Mouse (Mus musculus) left cerebral cortex, adult 2 months (tissue): ENCODE measurements at regions not wholly inside any gene's neighbourhood (a gene's known extent, or its start where the extent isn't known, plus 50 kb on each side); places are given as distances from the start of the nearest gene placed in this dataset.

ENCODE experiments used
- DNase-seq, 2 experiments: peaks; one replicate each; pipeline ENCODE4 v3.0.0; 2021 to 2022; ENCODE audit warnings: low spot score in 2 of 2, mixed read lengths in 1 of 2; ENCODE audit errors: extremely low spot score in 1 of 2
- H3K27ac ChIP-seq: fragments of 200-600 bp; 2 replicates; pipeline ENCODE4 v1.8.1; 2022
- H3K4me3 ChIP-seq: fragments of 200-600 bp; 2 replicates; pipeline ENCODE4 v1.8.1; 2022
- CTCF ChIP-seq: fragments of 200-600 bp; IDR thresholded peaks from 2 replicates; pipeline ENCODE4 v1.8.1; 2022; ENCODE audit warnings: antibody characterized with exemption, mild to moderate bottlenecking, moderate library complexity
- intact Hi-C: fragments of 180-260 bp; cut with DNase I; formaldehyde crosslinking; loops from one replicate; pipeline ENCODE4 v1.15.1; 2025

DNA sequence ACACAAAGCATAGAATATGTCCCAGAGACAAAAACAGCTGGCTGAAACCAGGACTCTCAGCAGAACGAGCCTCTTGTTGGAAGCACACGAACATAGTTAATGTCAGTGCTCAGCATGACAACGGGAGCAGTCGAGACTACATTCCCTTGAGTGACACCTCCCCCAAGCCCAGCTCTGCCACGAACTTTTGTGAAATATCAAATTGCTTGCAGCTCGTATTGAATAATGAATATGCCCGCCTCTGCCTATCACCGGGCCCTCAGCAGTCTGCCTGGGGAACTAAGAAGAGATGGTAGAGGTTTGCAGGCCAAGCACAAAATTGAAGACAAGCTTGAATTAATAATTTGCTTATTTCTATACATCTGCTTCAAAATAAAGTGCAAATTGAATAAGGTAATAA is 177.2 kb upstream of the Hnrnpa3 start:
- no peak overlapping the region for H3K4me3 ChIP-seq
- no peak overlapping the region for H3K27ac ChIP-seq
- DNase-seq: no peak
- no peak for TF ChIP-seq CTCF
- intact Hi-C loops: no loop called here

DNA sequence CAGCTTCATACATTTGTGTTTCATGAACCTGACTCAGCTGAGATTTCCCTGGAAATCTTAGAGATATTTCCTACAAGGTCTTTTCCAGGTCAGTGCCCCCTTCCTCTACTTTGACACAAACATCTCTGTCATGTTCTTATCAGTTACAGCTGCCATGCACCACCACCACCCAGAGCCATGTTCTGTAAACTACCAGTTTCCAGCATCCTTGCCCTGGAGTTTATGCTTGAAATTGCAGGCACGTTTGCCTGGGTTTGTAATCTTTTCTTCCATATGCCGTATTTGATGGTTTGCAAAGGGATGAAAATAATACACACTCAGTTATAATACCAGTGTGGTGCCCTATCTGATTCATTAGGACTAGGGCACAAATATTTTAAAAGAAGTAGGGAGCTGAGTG is 176.6 kb upstream of the Hnrnpa3 start:
- H3K27ac ChIP-seq: no peak overlapping the region
- no peak; the same call in 1 of the 2 replicates for TF ChIP-seq CTCF
- intact Hi-C loops: no loop called here

DNA sequence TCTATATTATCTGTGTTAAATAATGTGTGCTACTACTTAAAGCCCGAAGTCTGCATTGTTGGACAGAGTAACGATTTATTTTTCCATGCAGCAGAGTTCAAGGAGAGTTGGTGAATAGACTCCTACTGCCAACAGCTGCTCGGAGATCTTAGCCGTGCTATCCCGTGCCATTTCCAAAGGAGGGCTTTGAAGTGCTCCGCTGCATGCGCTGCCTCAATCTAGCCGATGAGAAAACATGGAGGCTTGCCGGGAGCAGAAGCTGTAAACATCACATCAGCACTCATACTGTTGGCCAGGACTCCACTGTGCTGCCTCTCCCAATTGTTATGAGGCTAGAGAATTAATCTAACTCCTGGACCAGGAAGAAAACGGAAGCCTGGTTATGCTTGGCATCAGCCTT is 174.1 kb upstream of the Hnrnpa3 start:
- Histone ChIP-seq H3K27ac (no peak overlapping the region), H3K4me3 (no peak overlapping the region)
- no peak for DNase-seq
- intact Hi-C loops: no loop called here
- no peak for TF ChIP-seq CTCF

More for the DNA sequence above, 176.6 kb upstream of the Hnrnpa3 start:
- no peak for DNase-seq
- H3K4me3 ChIP-seq: no peak overlapping the region

DNA sequence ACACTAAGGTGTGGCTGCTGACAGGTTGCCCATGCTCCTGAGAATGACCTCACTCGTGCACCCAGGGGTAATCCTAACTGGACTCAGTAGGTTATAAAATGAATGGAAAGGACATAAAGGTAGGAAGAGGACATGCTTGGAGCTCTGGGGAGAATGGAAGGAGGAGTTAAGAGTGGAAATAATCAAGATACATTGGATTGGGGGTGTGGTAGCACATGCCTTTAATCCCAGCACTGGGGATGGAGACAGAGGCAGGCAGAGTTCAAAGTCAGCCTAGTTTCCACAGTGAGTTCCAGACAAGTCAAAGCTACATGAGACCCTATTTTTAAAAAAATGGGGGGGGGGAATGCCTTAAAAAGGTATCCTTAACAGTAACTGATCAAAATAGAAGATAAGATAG is 167.9 kb upstream of the Hnrnpa3 start:
- no peak for DNase-seq
- TF ChIP-seq CTCF: no peak
- H3K4me3 ChIP-seq: no peak overlapping the region
- no peak overlapping the region for H3K27ac ChIP-seq
- intact Hi-C loops: no loop called here

DNA sequence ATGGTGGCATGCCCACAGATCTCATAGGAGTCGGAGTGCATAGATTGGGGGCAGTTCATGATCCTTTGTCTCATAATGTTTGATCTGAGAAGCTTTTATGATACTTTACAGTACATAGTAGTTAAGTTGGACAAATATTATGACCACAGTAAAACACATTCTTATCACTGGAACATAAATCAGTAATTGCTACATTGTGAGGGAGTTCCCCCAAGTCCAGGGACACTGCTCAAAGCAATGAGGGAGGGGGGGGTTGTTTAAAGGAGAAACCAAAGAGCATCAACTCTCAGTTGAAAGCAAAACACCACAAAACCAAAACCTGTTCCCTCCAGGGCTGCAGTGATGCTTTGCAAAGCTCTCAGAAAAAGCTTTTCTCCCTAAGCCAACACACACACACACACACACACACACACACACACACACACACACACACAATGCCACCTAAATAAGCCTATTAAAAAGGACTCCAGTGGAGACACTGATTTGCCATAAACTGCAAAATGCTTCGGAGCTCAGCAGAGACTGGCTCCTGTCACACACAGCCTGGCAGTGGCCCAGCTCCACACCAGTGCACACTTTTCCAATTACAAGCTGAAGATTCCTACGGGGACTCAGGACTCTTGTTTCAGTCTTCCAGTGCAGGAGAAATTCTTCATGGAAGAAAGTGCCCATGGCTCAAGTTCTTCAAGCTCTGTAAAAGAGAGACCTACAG is 167.1 kb upstream of the Hnrnpa3 start:
- Histone ChIP-seq H3K4me3 (no peak overlapping the region), H3K27ac (no peak overlapping the region)
- intact Hi-C loops: no loop called here
- TF ChIP-seq CTCF: no peak
- no peak for DNase-seq

DNA sequence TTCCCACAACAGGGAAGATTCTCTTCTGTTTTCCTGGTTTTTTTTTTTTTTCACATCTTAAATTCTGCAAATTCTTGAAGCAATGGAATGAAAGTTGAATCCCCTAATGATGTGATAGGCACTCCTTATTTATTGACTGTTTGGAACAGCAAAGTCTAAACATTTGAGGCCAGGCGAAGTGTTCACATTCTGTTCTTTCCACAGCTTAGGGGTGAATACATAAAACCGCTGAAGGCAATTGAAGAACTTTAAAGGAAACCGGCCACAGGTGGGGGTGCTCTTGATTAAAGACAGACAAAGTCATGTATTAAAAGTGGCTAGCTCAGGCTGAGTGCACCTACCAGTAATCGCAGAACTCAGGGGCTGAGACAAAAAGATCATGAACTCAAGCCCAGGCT is 166.6 kb upstream of the Hnrnpa3 start:
- DNase-seq: no peak
- TF ChIP-seq CTCF: no peak
- no peak overlapping the region for H3K27ac ChIP-seq
- no peak overlapping the region for H3K4me3 ChIP-seq
- intact Hi-C loops: no loop called here

DNA sequence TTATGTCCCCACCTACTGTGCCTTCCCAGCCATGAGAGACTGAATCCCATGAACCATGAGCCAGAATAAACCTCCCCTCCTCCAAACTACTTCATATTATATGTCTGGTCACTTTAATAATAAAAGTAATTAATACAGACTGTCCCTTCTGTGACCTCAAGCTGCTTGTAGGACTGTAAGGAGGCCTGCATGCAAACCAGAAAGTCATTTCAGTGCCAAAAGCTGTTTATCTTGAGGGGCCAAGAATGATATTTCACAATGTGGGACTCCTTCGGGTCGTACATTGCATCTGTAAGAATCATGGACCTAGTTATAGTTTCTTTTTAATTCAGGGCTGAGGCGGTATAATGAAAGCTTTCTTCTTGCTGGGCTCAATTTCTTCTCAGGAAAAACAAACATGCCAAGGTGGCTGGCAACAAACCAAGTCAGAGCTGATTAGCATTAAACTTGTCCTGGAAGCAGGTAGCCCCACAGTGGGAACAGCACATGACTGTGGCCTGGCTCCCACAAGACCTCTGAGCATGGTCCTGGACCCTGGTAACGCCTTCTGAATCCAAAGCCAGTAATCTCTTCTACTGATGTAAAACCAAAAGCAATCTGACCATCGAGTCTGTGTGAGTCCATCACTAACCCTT is 162.3 kb upstream of the Hnrnpa3 start:
- no peak overlapping the region for H3K27ac ChIP-seq
- no peak for DNase-seq
- TF ChIP-seq CTCF: no peak
- no peak overlapping the region for H3K4me3 ChIP-seq
- intact Hi-C loops: no loop called here

DNA sequence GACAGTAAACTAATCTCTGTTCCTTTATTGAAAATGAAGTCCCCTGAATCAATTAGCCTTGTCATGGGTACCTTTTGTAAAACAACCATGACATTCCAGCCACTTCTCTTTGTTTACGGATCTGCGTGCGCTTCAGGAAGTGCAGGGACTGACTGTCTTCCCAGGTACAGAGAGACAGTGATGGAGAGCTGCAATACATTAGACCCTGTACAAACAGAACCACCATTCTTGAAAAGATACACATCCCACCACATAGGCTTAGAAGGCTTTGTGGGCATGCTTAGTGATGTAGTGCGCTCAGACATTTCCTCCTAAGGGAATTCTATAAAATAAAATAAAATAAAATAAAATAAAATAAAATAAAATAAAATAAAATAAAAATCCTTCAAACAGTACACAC is 148.8 kb upstream of the Hnrnpa3 start:
- TF ChIP-seq CTCF: no peak
- intact Hi-C loops: no loop called here
- no peak overlapping the region for H3K4me3 ChIP-seq
- no peak overlapping the region for H3K27ac ChIP-seq
- no peak for DNase-seq

DNA sequence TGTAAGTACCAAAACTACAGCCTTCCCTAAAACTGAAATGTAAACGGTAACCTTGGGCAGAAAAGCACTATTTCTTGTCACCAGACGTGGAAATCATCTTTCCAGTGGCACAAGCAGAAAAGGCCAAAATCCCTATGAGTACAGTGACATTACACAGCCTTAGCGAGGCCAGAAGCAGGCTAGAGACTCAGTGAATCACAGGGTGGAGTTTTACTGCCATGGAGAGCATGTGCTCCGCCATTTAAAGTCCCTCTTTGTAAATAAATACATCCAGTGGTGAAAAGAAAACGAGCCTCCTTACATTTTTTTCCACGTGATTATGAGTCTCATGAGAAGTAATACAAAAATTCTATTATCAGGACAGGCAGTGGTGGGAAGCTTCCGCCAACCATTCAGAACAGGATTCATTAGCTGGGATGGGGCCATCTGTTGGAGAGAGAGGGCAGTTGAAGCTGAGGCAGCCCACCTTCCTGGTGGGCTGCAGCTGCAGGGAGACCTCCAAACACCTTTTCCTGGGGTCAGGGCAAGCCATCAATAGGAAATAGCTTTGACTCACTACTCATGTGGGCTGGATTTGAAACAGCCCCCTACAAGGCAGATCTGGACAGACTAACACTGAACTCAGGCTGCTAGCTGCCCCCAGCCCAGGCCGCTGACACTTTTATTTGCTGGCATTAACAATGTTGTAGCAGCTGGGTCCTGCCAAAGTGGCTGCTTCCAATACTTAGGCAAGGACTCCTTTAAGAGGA is 146.5 kb upstream of the Hnrnpa3 start:
- no peak overlapping the region for H3K4me3 ChIP-seq
- no peak overlapping the region for H3K27ac ChIP-seq
- no peak for TF ChIP-seq CTCF
- DNase-seq: no peak
- intact Hi-C loops: no loop called here

DNA sequence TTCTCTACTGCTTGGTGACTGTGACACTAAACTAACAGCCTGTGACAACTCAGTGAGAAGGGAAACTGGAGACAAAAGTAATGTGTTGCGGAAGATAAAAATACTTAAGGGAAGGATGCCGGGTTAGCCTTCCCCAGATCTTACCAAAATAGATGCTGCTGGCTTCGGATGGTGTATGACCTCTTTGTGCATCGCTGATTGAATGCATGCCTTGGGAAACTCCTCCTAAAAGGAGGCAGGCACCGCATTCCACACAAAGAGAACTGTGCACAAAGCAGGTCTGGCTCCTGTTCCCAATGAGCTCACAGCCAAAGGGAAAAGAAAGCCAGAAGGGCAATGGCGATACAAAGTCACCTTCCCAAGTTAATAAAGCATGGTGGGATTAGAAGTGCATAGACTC is 144.9 kb upstream of the Hnrnpa3 start:
- no peak overlapping the region for H3K27ac ChIP-seq

DNA sequence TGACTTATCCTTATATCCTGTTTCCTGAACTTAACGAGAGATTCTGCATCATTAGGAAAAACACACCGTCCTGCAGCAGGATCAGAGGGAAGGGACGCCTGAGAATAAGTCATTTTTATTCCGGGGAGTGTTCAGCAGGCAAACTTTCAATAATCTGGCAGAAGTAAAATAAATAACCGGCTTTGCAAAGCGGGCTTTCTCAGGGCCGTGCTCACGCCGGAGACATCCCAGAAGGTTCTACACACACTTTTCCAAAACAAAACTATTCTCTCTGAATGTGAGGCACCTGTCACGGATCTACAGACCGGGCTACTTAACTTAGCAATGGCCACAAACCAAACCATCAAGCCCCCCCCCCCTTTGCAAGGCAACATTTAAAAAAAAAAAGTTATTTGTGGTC is 142.8 kb upstream of the Hnrnpa3 start:
- Histone ChIP-seq H3K27ac (no peak overlapping the region), H3K4me3 (no peak overlapping the region)
- intact Hi-C loops: no loop called here
- DNase-seq: no peak
- TF ChIP-seq CTCF: no peak

More for the DNA sequence above, 144.9 kb upstream of the Hnrnpa3 start:
- intact Hi-C loops: no loop called here
- H3K4me3 ChIP-seq: no peak overlapping the region
- DNase-seq: no peak
- no peak for TF ChIP-seq CTCF

DNA sequence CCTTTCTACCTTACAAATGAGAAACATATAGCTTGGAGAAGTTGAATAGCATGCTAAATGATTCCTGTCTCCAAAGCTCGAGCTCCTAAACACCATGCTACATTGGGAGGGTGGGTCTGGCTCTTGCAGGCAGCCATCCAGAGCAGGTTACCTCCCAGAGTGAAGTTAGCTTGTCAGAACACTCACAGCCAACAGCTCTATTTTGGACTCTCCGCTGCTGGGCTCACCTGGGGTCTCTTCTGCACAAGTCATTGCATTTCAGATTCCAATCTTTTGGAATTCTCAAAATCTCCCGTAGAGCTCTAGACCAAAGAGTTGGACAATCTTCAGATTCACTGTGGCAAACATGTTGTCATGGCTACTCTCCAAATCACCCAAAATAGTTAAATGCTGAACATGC is 142.0 kb upstream of the Hnrnpa3 start:
- intact Hi-C loops: no loop called here
- H3K27ac ChIP-seq: no peak overlapping the region
- no peak for TF ChIP-seq CTCF
- H3K4me3 ChIP-seq: no peak overlapping the region
- DNase-seq: no peak

DNA sequence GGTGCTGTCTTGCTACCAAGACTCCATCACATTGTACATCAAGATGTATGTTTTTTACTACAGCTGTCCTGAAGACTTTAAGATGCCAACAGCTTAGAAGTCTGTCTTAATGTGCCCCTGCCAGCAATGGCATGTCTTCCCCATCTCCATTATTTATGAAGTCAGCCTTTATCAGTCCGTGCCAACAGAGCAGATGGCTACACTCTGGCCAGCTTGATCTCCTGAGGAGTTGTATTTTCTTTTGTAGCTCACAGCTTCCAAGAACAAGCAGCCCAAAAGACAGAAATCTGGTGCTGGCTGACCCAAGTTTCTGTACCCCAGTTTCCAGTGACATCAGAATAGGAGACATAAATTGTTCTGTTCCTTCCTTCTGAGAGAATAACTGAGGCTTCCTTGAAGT is 140.5 kb upstream of the Hnrnpa3 start:
- Histone ChIP-seq H3K4me3 (no peak overlapping the region), H3K27ac (no peak overlapping the region)
- intact Hi-C loops: no loop called here
- DNase-seq: no peak
- TF ChIP-seq CTCF: no peak
